Mouse (Mus musculus): ENCODE data around the gene Btbd35f21.
"Not testable (repeated sequence)": the region's sequence is repeated elsewhere in the genome, so short reads cannot be mapped to it uniquely, and the experiment has no call there.

Gene Btbd35f21

GRCm38 (mm10) chrX:32725809-32726208, at the start of gene Btbd35f21:
TSS of gene Btbd35f21 (plus strand) at chrX:32726109.
- not testable (repeated sequence) for DNase-seq (ENCODE audit: low spot score)

Data from testis, postnatal 14 days (tissue).